Mouse (Mus musculus) Patski (cell line): ENCODE data around the gene Zfp609. TPM values are rescaled to one million over a fixed set of nuclear protein-coding genes. Genes with fewer than 3 reads are reported as not detected.
A peak's percentile ranks its signal among the peaks of the same experiment; 100 is the strongest.

Experiments used
- ATAC-seq: fragments of 100-300 bp; one replicate; pipeline ENCODE4 v1.8.0; 2021
- CTCF ChIA-PET: fragments of 350-600 bp; sonication (Branson Sonifier 250); formaldehyde crosslinking; loops from one replicate; lab custom pipeline; 2022; ENCODE audit warnings: inconsistent platforms; lab: Charles Lee
- POLR2A ChIA-PET: fragments of 350-600 bp; sonication (Branson Sonifier 250); formaldehyde crosslinking; loops from one replicate; lab custom pipeline; 2022; ENCODE audit warnings: antibody characterized with exemption, inconsistent platforms; lab: Charles Lee
- DNase-seq: peaks from one replicate; pipeline ENCODE4 v3.0.0-alpha.2; 2011; ENCODE audit warnings: low read depth, low spot score
- H3K27me3 ChIP-seq: fragments of 371-371 bp; one replicate; pipeline ENCODE4 v1.5.1; 2021
- CTCF ChIP-seq: fragments of 100-300 bp; IDR thresholded peaks from one replicate; pipeline ENCODE4 v1.5.1; 2021
- in situ Hi-C: fragments of 300-500 bp; cut with MboI; formaldehyde crosslinking; loops from 3 replicates; pipeline ENCODE4 v1.11.1; 2018; ENCODE audit warnings: low pct_unique_long_range_greater_than_20kb, mixed read lengths
- polyA plus RNA-seq: library from polyadenylated mRNA; unstranded; gene quantifications from one replicate; pipeline ENCODE4 v1.2.3, GENCODE M21; 2021

The Zfp609 gene
- polyA plus RNA-seq, 1 experiment from 2014 or later = 25.7 TPM

DNA sequence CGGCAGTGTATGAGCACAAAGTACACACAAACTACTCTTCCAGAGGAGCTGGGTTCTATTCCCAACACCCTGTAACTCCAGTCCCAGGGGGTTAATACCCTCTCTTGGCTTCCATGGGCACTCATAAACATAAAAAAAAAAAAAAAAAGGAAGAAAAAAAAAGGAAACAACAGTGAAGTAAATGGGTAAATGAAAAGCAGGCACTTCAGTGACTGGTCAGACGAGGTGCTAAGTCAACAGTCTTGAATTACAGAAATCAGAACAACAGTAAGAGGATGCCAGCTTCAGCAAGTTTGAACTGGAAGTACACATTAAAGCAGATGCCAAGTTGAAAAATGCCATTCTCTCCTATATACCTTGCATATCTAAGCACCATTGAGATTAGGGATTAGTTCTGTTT, 7.1 kb downstream of the Zfp609 start:
- in situ Hi-C loops = no loop called here
- TF ChIP-seq CTCF = no peak
- ChIA-PET POLR2A (interaction anchor here (0.6 kb wide), 1 partner anchor 24 kb away, joined by 3 read pairs; no protein-coding TSS in a partner anchor), CTCF (interaction anchor here (1.0 kb wide), 1 partner anchor 17 kb away, joined by 3 read pairs; no protein-coding TSS in a partner anchor)
- no peaks in the 10 kb centered on the region for H3K27me3 ChIP-seq
- ATAC-seq = no peak
- DNase-seq = no peak

DNA sequence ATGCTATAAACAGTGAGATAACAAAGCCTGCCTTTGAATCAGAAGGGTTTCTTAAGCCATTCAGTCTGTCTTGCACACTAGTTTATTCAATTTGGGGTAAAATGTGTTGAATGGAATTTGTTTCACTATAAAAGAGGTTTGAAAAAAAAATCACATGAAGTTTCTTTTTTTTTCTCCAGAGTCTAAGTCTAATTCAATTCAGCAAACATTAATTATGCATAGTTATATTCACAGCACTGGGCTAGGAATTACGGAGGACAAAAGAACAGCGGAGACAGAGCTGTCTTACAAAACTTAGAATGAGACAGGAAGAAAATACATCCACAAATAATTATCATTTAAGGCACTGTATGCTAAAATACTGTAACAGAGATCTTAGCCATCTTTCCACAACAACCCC, 9.0 kb downstream of the Zfp609 start:
- H3K27me3 ChIP-seq = no peaks in the 10 kb centered on the region
- TF ChIP-seq CTCF = no peak
- ATAC-seq (no peak), DNase-seq (no peak)
- CTCF ChIA-PET = no interaction called here
- POLR2A ChIA-PET = interaction anchor here (0.6 kb wide), 1 partner anchor 9 kb away, joined by 3 read pairs; no protein-coding TSS in a partner anchor
- in situ Hi-C loops = no loop called here

- DNase-seq (peak; percentile 24), ATAC-seq (no peak)
- TF ChIP-seq CTCF = no peak
- CTCF ChIA-PET = no interaction called here
- POLR2A ChIA-PET = interaction anchor here (0.7 to 2.0 kb wide), 2 partner anchors 15 to 193 kb away, joined by 4 to 6 read pairs; partner anchors contain the start of gene Zfp609
- in situ Hi-C loops = no loop called here
- no peaks in the 10 kb centered on the region for H3K27me3 ChIP-seq
Measured at GRCm38 (mm10) chr9:65812841-65813240, 14.5 kb downstream of the Zfp609 start.

DNA sequence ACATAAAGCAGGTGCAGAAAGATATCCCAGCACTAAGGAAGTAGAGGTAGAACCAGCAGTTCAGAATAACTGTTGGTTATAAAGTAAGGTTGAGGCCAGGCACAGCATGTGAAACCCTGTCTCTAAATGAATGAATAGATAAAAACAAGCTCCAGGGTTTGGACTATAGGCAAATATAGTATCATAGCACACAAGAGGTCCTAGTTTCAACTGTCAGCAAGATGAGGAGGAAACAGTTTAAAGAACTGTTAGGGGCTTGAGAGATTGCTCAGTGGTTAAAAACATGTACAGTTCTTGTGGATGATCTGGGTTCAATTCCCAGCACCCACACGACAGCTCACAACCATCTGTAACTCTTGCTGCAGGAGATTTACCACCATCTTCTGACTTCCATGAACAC, 15.6 kb downstream of the Zfp609 start:
- TF ChIP-seq CTCF = no peak
- ChIA-PET POLR2A (no interaction called here), CTCF (no interaction called here)
- no peak for DNase-seq
- in situ Hi-C loops = no loop called here
- no peak for ATAC-seq
- H3K27me3 ChIP-seq = no peaks in the 10 kb centered on the region

- ChIA-PET POLR2A (no interaction called here), CTCF (no interaction called here)
- ATAC-seq = no peak
- in situ Hi-C loops = no loop called here
- no peak for TF ChIP-seq CTCF
- no peak for DNase-seq
- H3K27me3 ChIP-seq = no peaks in the 10 kb centered on the region
Measured at GRCm38 (mm10) chr9:65807818-65808217, 19.5 kb downstream of the Zfp609 start.

GRCm38 (mm10) chr9:65807251-65807650, 20.1 kb downstream of the Zfp609 start:
- POLR2A ChIA-PET = interaction anchor here (1.5 kb wide), 1 partner anchor 10 kb away, joined by 4 read pairs; no protein-coding TSS in a partner anchor
- CTCF ChIA-PET = interaction anchor here (1.5 kb wide), 1 partner anchor 17 kb away, joined by 4 read pairs; no protein-coding TSS in a partner anchor
- DNase-seq = no peak

DNA sequence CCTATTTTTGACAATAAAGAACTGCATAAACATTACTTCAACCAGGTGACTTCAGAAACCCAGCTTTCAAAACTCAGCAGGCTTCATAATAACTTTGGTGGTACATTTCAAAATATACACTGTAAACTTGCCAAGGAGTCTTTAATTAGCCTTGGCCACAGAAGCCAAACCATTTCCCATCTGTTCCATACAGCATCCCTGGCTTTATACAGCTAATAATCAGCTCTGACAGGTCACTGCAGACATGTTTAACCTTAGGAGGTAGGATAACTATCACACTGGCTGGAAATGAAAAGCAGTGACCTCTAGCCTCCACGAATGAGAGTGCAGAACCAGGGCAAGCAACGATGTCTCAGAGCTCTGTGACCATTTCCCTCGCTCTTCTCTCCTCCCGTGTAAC, 27.6 kb downstream of the Zfp609 start:
- ChIA-PET POLR2A (interaction anchor here (1.7 kb wide), 1 partner anchor 17 kb away, joined by 4 read pairs; no protein-coding TSS in a partner anchor), CTCF (interaction anchor here (2.1 kb wide), 1 partner anchor 12 kb away, joined by 7 read pairs; no protein-coding TSS in a partner anchor)
- no peaks in the 10 kb centered on the region for H3K27me3 ChIP-seq
- in situ Hi-C loops = no loop called here
- no peak for TF ChIP-seq CTCF
- DNase-seq = no peak
- ATAC-seq = no peak

More at GRCm38 (mm10) chr9:65807251-65807650, 20.1 kb downstream of the Zfp609 start:
- in situ Hi-C loops = no loop called here
- TF ChIP-seq CTCF = no peak
- H3K27me3 ChIP-seq = no peaks in the 10 kb centered on the region
- no peak for ATAC-seq

GRCm38 (mm10) chr9:65795651-65796050, 31.7 kb downstream of the Zfp609 start:
- no peaks in the 10 kb centered on the region for H3K27me3 ChIP-seq
- DNase-seq = no peak
- no peak for ATAC-seq
- CTCF ChIA-PET = no interaction called here
- TF ChIP-seq CTCF = no peak
- POLR2A ChIA-PET = interaction anchor here (0.5 kb wide), 1 partner anchor 25 kb away, joined by 3 read pairs; no protein-coding TSS in a partner anchor
- in situ Hi-C loops = no loop called here

- in situ Hi-C loops = no loop called here
- no peak for ATAC-seq
- H3K27me3 ChIP-seq = no peaks in the 10 kb centered on the region
- no peak for TF ChIP-seq CTCF
- DNase-seq = no peak
- CTCF ChIA-PET = interaction anchor here (1.1 kb wide), 1 partner anchor 12 kb away, joined by 4 read pairs; no protein-coding TSS in a partner anchor
- POLR2A ChIA-PET = no interaction called here
Measured at GRCm38 (mm10) chr9:65794313-65794712, 33.1 kb downstream of the Zfp609 start.

- no peak for TF ChIP-seq CTCF
- DNase-seq (no peak), ATAC-seq (no peak)
- in situ Hi-C loops = no loop called here
- ChIA-PET CTCF (no interaction called here), POLR2A (interaction anchor here (0.5 kb wide), 1 partner anchor 276 kb away, joined by 3 read pairs; no protein-coding TSS in a partner anchor)
- no peaks in the 10 kb centered on the region for H3K27me3 ChIP-seq
Measured at GRCm38 (mm10) chr9:65793506-65793905, 33.9 kb downstream of the Zfp609 start.

DNA sequence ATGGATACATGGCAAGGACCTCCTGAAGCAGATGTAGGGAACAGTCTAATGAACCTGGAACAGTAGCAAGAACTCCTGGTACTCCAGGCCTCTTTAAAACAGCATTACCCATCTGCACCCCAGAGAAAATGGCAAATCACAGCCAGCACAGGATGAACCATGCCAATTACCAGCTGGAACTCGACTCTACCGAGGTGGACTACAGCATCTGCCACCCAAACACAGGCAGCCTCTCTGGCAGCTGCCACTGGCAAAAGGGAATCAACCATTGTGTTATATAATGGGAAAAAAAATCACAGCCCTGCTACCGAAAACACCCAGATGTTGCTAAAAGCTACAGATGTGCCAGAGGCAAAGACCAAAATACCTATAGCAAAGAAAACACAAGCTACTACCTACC, 34.3 kb downstream of the Zfp609 start:
- DNase-seq (no peak), ATAC-seq (no peak)
- POLR2A ChIA-PET = interaction anchor here (0.5 kb wide), 1 partner anchor 276 kb away, joined by 3 read pairs; no protein-coding TSS in a partner anchor
- no peak for TF ChIP-seq CTCF
- CTCF ChIA-PET = no interaction called here
- in situ Hi-C loops = no loop called here
- H3K27me3 ChIP-seq = no peaks in the 10 kb centered on the region
